Mouse (Mus musculus) adipocyte (in vitro differentiated cells): Measurements from ENCODE around the gene Fat3.
A peak's percentile ranks its signal among the peaks of the same experiment; 100 is the strongest.

Experiments
- DNase-seq: peaks from one replicate; pipeline ENCODE4 v3.0.0-alpha.2; 2016; ENCODE audit warnings: low spot score

The Fat3 gene

GRCm38 (mm10) chr9:15941818-15942217 lies 559.3 kb downstream of the Fat3 start:
- DNase-seq = no peak

GRCm38 (mm10) chr9:15940933-15941673 lies 560.0 kb downstream of the Fat3 start:
- no peak for DNase-seq

GRCm38 (mm10) chr9:15939594-15939993 lies 561.5 kb downstream of the Fat3 start:
- DNase-seq = no peak

- no peak for DNase-seq
Measured at GRCm38 (mm10) chr9:15937837-15938514, 563.1 kb downstream of the Fat3 start.

GRCm38 (mm10) chr9:15930928-15931443 lies 570.1 kb downstream of the Fat3 start:
- no peak for DNase-seq

- no peak for DNase-seq
Measured at GRCm38 (mm10) chr9:15928331-15928730, 572.8 kb downstream of the Fat3 start.

GRCm38 (mm10) chr9:15927378-15928083 lies 573.6 kb downstream of the Fat3 start:
- DNase-seq = no peak

GRCm38 (mm10) chr9:15925237-15925636 lies 575.8 kb downstream of the Fat3 start:
- DNase-seq = no peak

- no peak for DNase-seq
Measured at GRCm38 (mm10) chr9:15920271-15920670, 580.8 kb downstream of the Fat3 start.

GRCm38 (mm10) chr9:15919373-15920005 lies 581.6 kb downstream of the Fat3 start:
- no peak for DNase-seq

GRCm38 (mm10) chr9:15916600-15916999 lies 584.5 kb downstream of the Fat3 start:
- no peak for DNase-seq

GRCm38 (mm10) chr9:15912735-15913134 lies 588.4 kb downstream of the Fat3 start:
- DNase-seq = no peak

GRCm38 (mm10) chr9:15909397-15910113 lies 591.5 kb downstream of the Fat3 start:
- DNase-seq = no peak

GRCm38 (mm10) chr9:15903948-15904750 lies 596.9 kb downstream of the Fat3 start:
- no peak for DNase-seq

GRCm38 (mm10) chr9:15898112-15898511 lies 603.0 kb downstream of the Fat3 start:
- DNase-seq = no peak

- DNase-seq = no peak
Measured at GRCm38 (mm10) chr9:15886756-15887155, 614.3 kb downstream of the Fat3 start.

- no peak for DNase-seq
Measured at GRCm38 (mm10) chr9:15880754-15881153, 620.3 kb downstream of the Fat3 start.

GRCm38 (mm10) chr9:15880160-15880603 lies 620.9 kb downstream of the Fat3 start:
- peak; percentile 11 for DNase-seq

- no peak for DNase-seq
Measured at GRCm38 (mm10) chr9:15874506-15875160, 626.5 kb downstream of the Fat3 start, which contains the start of gene Mtnr1b. Gene Mtnr1b (minus strand): TSS chr9:15874556.

GRCm38 (mm10) chr9:15870013-15870412 lies 631.1 kb downstream of the Fat3 start:
- DNase-seq = no peak
